1 mouse cellular context compared by ENCODE assay signal in the genomic region with DNA sequence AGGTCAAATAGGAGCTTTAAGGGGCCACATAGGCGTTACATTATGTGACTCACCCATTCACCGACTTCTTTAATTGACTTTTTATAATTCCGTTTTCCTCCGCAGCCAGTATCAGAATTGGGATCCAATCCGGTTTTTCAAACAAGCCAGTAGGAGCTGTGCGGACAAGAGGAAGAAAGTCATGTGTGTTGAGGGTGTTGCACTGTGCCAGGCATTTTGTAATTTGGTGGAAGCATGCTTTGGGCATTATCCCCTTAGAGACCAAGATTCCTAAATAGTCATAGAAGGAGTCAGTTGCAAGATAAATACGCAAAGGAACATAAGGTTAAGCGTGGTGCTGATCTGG.
TF ChIP-seq lines count a peak whose summit lies in the region.

No protein-coding gene starts in this region.

TF ChIP-seq in CH12.LX, 34 proteins besides CTCF, POLR2A, EP300 and RAD21:
- TF ChIP-seq NELFE (IDR thresholded peaks at IDR 0.05; ENCODE audit: low read depth, low read length), result 0 out of 2 replicates have a peak, but pooled peaks have one; percentile 16
- TF ChIP-seq BHLHE40 (IDR thresholded peaks at IDR 0.05; ENCODE audit: low read depth, low read length), result no peak
